Mouse (Mus musculus) erythroblast, embryonic 14.5 days (primary cell): Measurements from ENCODE around the gene Zfp385c. TPM values are rescaled to one million over a fixed set of nuclear protein-coding genes. Genes with fewer than 3 reads are reported as not detected.

Source experiments
- H3K27me3 ChIP-seq: 2 replicates; pipeline ENCODE4 v1.6.1; 2012; ENCODE audit warnings: inconsistent platforms; ENCODE audit not compliant: control insufficient read depth
- H3K36me3 ChIP-seq: 2 replicates; pipeline ENCODE4 v1.6.1; 2012; ENCODE audit warnings: mild to moderate bottlenecking, inconsistent platforms; ENCODE audit not compliant: control insufficient read depth
- H3K4me1 ChIP-seq: 2 replicates; pipeline ENCODE4 v1.6.1; 2012; ENCODE audit warnings: inconsistent platforms; ENCODE audit not compliant: control insufficient read depth
- H3K4me3 ChIP-seq: replicated peaks from 2 replicates; pipeline ENCODE3; 2012; ENCODE audit warnings: moderate library complexity, mild to moderate bottlenecking, inconsistent platforms
- H3K9me3 ChIP-seq: 2 replicates; pipeline ENCODE4 v1.6.1; 2012; ENCODE audit warnings: low read length, inconsistent platforms, mixed read lengths; ENCODE audit not compliant: control insufficient read depth
- GATA1 ChIP-seq: IDR thresholded peaks from 2 replicates; pipeline ENCODE4 v1.6.1; 2012; ENCODE audit warnings: low read length, inconsistent platforms, mixed read lengths
- TAL1 ChIP-seq: IDR thresholded peaks from 3 replicates; pipeline ENCODE4 v1.6.1; 2012; ENCODE audit warnings: low read length, inconsistent platforms, mixed read lengths
- polyA plus RNA-seq: library from polyadenylated mRNA; stranded (reverse); fragments of >175 nt; gene quantifications from 2 replicates; pipeline ENCODE4 v1.2.3, GENCODE M21; 2012

The Zfp385c gene
- polyA plus RNA-seq, 1 experiment: not detected

GRCm38 (mm10) chr11:100702081-100702851 lies 10.0 kb upstream of the Zfp385c start:
- Histone ChIP-seq H3K9me3 (no peaks in the 10 kb centered on the region), H3K4me3 (peak overlapping the region; percentile 48), H3K36me3 (peaks cover 23% of the 10 kb centered on the region), H3K4me1 (peaks cover 30% of the 10 kb centered on the region), H3K27me3 (no peaks in the 10 kb centered on the region)
- no peak for TF ChIP-seq TAL1
- TF ChIP-seq GATA1: no peak

GRCm38 (mm10) chr11:100701301-100701700 lies 9.0 kb upstream of the Zfp385c start:
- peaks cover 17% of the 10 kb centered on the region for H3K36me3 ChIP-seq
- TF ChIP-seq GATA1 (no peak), TAL1 (no peak)
- no peaks in the 10 kb centered on the region for H3K9me3 ChIP-seq
- no peaks in the 10 kb centered on the region for H3K27me3 ChIP-seq
- H3K4me1 ChIP-seq: peaks cover 30% of the 10 kb centered on the region
- H3K4me3 ChIP-seq: peak overlapping the region; percentile 24

GRCm38 (mm10) chr11:100700710-100701109 lies 8.5 kb upstream of the Zfp385c start:
- peaks cover 11% of the 10 kb centered on the region for H3K36me3 ChIP-seq
- no peaks in the 10 kb centered on the region for H3K27me3 ChIP-seq
- peaks cover 30% of the 10 kb centered on the region for H3K4me1 ChIP-seq
- TF ChIP-seq GATA1 (no peak), TAL1 (no peak)
- no peak overlapping the region for H3K4me3 ChIP-seq
- H3K9me3 ChIP-seq: no peaks in the 10 kb centered on the region

GRCm38 (mm10) chr11:100697921-100698320 lies 5.7 kb upstream of the Zfp385c start:
- H3K4me1 ChIP-seq: peaks cover 18% of the 10 kb centered on the region
- TF ChIP-seq TAL1: no peak
- TF ChIP-seq GATA1: no peak
- peaks cover 7% of the 10 kb centered on the region for H3K27me3 ChIP-seq
- no peaks in the 10 kb centered on the region for H3K36me3 ChIP-seq
- H3K9me3 ChIP-seq: no peaks in the 10 kb centered on the region
- H3K4me3 ChIP-seq: no peak overlapping the region

GRCm38 (mm10) chr11:100694926-100695325 lies 2.7 kb upstream of the Zfp385c start:
- Histone ChIP-seq H3K27me3 (peaks cover 35% of the 10 kb centered on the region), H3K4me1 (peaks cover 2% of the 10 kb centered on the region; the same call in 1 of the 2 replicates), H3K9me3 (no peaks in the 10 kb centered on the region), H3K4me3 (no peak overlapping the region), H3K36me3 (no peaks in the 10 kb centered on the region)
- TF ChIP-seq GATA1: no peak
- no peak for TF ChIP-seq TAL1

- TF ChIP-seq GATA1 (no peak), TAL1 (no peak)
- Histone ChIP-seq H3K4me1 (peaks cover 2% of the 10 kb centered on the region; the same call in 1 of the 2 replicates), H3K9me3 (no peaks in the 10 kb centered on the region), H3K27me3 (peaks cover 35% of the 10 kb centered on the region), H3K4me3 (no peak overlapping the region), H3K36me3 (no peaks in the 10 kb centered on the region)
Observed at GRCm38 (mm10) chr11:100693154-100693553, 899 bp upstream of the Zfp385c start.

- H3K27me3 ChIP-seq: peaks cover 35% of the 10 kb centered on the region
- H3K9me3 ChIP-seq: no peaks in the 10 kb centered on the region
- H3K4me3 ChIP-seq: no peak overlapping the region
- TF ChIP-seq GATA1 (no peak), TAL1 (no peak)
- H3K4me1 ChIP-seq: peaks cover 2% of the 10 kb centered on the region; the same call in 1 of the 2 replicates
- no peaks in the 10 kb centered on the region for H3K36me3 ChIP-seq
Observed at GRCm38 (mm10) chr11:100690389-100690788, 1.9 kb downstream of the Zfp385c start.

- H3K36me3 ChIP-seq: no peaks in the 10 kb centered on the region
- peaks cover 2% of the 10 kb centered on the region; the same call in 1 of the 2 replicates for H3K4me1 ChIP-seq
- peaks cover 36% of the 10 kb centered on the region for H3K27me3 ChIP-seq
- no peak overlapping the region for H3K4me3 ChIP-seq
- no peaks in the 10 kb centered on the region for H3K9me3 ChIP-seq
- TF ChIP-seq TAL1 (no peak), GATA1 (no peak)
Observed at GRCm38 (mm10) chr11:100688443-100688842, 3.8 kb downstream of the Zfp385c start.

GRCm38 (mm10) chr11:100687265-100687664 lies 5.0 kb downstream of the Zfp385c start:
- Histone ChIP-seq H3K27me3 (peaks cover 24% of the 10 kb centered on the region), H3K9me3 (no peaks in the 10 kb centered on the region), H3K4me1 (peaks cover 2% of the 10 kb centered on the region; the same call in 1 of the 2 replicates), H3K36me3 (no peaks in the 10 kb centered on the region), H3K4me3 (no peak overlapping the region)
- TF ChIP-seq GATA1: no peak
- TF ChIP-seq TAL1: no peak

GRCm38 (mm10) chr11:100685371-100685770 lies 6.9 kb downstream of the Zfp385c start:
- no peaks in the 10 kb centered on the region for H3K36me3 ChIP-seq
- peaks cover 5% of the 10 kb centered on the region; the same call in 1 of the 2 replicates for H3K27me3 ChIP-seq

More at GRCm38 (mm10) chr11:100685371-100685770, 6.9 kb downstream of the Zfp385c start:
- TF ChIP-seq GATA1: no peak
- TF ChIP-seq TAL1: no peak
- Histone ChIP-seq H3K9me3 (no peaks in the 10 kb centered on the region), H3K4me3 (no peak overlapping the region), H3K4me1 (no peaks in the 10 kb centered on the region; the same call in 1 of the 2 replicates)
